Mouse (Mus musculus): ENCODE data around the gene Trmt1. TPM values are rescaled to one million over a fixed set of nuclear protein-coding genes. Genes with fewer than 3 reads are reported as not detected.
A peak's percentile ranks its signal among the peaks of the same experiment; 100 is the strongest.
"Not testable (repeated sequence)": the region's sequence is repeated elsewhere in the genome, so short reads cannot be mapped to it uniquely, and the experiment has no call there.

The Trmt1 gene
- total RNA-seq, 2 experiments from 2014 or later = 39.8 to 43.3 TPM

DNA sequence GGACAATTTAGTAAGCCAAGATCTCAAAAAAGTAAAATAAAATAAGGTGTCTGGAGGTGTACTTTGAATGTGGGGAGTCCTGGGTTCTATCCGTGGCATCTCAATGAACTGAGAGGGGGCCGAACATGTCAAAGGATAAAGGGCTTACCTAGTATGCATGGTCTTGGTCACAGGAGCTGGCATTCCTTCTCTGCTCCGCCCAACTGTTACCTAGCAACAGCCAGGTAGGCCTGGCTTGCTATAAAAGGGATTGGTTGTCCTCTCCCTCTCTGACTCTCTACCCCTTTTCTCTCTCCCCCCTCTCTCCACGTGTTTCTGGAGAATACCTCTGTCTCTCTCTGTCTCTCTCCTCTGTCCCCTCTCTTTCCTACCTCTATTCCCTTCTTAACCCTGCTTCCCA, 28.4 kb upstream of the Trmt1 start:
- no peak for DNase-seq
- intact Hi-C loops (cut with DNase I) = no loop called here

GRCm38 (mm10) chr8:84658951-84659350, 27.2 kb upstream of the Trmt1 start:
- intact Hi-C loops (cut with DNase I) = no loop called here

DNA sequence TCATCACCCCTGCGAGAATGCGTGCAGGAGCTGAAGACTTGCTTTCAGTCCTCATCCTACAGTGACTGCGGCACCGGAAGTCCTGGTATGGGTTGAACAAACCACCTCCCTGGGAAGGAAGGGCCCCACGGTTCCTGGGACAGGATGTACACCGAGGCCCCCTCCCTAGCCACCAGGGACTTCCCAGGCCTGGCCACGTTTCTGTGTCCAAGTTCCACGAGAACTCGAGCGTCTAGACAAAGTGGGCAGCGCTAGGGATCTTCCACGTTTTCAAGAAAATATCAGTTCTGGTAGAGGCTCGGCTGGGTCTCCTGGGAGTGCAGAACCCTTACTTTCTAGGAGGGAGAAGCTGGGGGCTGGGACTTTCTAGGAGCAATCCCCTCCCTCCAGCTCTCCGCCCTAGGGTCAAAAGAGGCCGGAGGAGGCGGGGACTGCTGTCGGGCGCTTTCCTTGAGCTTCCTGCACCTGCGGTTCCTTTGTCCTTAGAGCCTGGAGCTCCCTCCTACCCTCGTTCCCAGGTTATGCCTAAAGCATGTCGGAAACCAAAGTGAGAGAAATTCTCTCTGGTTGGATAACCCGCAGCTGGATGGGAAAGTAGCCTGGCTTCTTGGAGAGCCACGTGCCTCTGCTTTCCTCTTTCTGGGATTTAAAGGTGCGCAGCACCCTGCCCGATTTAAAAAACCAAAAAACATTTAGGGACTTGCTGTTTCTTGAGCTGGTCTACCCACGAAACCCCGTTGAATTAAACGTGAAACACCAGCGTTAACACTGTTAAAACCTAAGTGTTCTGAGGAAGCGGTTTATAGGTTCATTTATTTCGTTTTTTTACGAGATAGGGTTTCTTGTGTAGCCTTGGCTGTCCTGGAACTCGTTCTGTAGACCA, 25.9 kb upstream of the Trmt1 start:
- intact Hi-C loops (cut with DNase I) = loop anchor here (2.0 to 5.0 kb wide), 2 partner anchors 21 to 42 kb away; partner anchors contain the start of gene Lyl1
- DNase-seq = peak; percentile 38 to 43

More at GRCm38 (mm10) chr8:84658951-84659350, 27.2 kb upstream of the Trmt1 start:
- DNase-seq = no peak

DNA sequence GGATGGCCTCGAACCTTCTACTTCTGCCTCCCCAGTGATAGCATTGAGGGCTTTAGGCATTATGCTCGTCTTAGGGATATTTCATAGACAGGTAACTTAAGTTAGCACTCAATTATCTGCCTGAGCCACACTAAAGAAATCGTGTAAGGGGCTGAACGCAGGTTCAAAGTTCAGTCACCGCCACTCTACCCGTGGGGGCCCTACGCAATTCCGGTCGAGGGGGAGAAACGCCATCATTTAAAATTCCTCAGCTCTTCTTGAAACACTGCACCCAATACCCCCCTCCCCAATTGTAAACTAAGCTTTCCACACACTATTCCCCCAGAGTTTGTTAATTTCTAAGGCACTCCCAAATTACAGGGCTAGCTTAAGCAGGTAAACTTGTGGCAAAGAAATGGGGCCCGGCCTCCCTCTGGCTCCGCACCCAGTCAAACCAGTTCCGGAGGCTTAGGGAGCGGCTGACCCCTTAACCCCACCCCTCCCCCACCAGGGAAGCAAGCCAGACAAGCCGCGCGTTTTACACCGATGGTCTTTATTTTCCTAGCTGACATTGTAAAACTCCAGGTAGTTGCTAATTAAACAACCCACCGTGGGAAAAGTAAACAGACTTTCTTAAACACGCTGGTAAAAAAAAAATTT, 25.2 kb upstream of the Trmt1 start:
- DNase-seq = peak in 1 of 2 experiments; percentile 45
- intact Hi-C loops (cut with DNase I) = loop anchor here (2.0 to 5.0 kb wide), 2 partner anchors 22 to 41 kb away; partner anchors contain the start of gene Lyl1

- peak; percentile 89 to 92 for DNase-seq
- intact Hi-C loops (cut with DNase I) = loop anchor here (2.0 to 5.0 kb wide), 2 partner anchors 23 to 41 kb away; partner anchors contain the start of gene Lyl1
Observed at GRCm38 (mm10) chr8:84661458-84661871, 24.6 kb upstream of the Trmt1 start.

DNA sequence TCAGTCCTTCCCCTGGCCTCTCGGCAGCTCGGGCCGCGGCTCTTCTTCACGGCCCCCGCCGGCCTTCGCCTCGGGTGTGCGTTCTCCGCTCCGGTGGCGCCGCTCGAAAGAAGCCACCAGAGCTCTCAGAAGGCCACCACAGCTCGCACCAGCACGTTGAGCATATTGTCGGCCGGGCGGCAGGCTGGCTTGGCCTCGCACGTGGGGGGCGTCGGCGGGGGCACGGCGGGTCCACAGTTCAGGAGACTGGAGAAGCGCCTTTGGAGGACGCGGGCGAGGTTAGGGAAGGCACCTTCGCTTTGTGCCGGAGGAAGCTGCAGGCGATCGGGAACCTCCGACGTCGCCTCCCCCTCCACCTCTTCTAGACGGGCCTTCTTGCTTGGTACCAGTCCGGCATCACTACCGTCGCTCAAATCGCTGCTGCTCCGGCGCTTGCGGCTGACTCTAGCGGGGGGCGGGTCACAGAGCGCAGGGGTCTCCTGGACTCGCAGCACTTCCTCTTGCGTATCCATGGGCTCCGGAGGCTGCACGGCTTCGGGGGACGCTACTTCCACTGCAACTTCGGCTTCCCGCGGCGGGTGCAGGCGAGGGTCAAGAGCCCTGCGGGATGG, 24.0 kb upstream of the Trmt1 start:
- intact Hi-C loops (cut with DNase I) = loop anchor here (2.0 to 5.0 kb wide), 2 partner anchors 23 to 40 kb away; partner anchors contain the start of gene Lyl1
- DNase-seq = peak in 1 of 2 experiments; percentile 58

DNA sequence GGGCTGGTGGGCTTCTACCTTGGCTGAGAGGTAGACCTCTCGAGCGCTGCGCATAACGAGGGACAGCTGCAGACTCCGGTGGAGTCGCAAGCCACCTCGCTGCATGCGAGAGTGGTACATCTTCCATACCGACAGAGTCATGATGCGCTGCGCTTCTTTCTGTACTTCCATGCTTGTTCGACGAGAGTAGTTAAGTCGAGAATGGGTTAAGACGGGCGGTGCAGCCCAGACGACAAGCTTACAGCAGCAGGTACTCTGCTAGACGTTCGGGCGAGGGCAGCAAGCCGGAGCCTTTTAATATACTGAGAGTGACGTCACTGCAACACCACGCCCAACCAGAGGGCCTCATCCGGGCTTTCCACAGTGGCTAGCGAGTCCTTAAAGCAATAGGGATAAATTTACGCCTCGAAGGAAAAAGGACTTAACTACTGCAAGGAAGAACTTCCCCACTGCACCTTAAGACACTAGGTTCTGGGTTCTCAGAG, 23.5 kb upstream of the Trmt1 start, which contains the start of gene Ier2:
Ier2 (minus strand) TSS at position 272 of the 485 bp plus-strand sequence.
- DNase-seq = peak; percentile 91 to 93

DNA sequence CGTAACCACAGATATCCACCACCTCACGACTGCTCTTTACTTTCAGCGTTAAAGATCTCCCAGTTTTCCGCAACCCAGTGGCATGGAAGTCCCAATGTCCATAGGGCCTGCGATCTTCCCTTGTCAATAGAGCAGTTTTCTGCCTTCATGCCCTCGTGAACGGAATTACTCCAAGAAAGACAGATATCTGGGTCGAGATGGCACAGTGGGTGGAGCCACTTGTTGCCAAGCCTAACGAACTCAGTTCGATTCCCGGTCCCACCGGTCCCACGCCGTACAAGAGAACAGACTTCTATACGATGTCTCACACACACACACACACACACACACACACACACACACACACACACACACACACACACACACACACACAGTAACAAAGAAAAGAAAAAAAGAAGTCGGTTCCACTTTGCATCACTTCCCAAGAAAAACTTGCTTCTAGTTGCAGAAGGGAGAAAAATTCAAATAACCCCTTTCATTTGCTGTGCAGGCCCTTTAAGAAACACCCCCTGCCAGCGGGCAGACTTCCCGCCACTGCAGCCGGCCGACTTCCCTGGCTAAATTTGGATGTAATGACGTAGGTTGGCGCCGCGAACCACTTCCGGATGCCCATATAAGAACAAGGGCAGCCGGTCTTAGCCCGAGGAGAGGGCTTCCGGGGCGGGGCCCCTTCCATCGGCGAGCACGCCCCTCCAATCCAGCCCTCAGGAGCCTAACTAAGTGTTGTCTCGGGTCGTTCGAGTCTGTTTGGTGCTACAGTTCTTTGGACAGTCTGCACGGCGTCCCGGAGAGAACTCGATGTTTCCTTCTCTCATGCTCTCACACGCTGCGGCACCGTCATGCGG, 22.4 kb upstream of the Trmt1 start:
- intact Hi-C loops (cut with DNase I) = loop anchor here (5.0 kb wide), 1 partner anchor 39 kb away; the partner anchor contains the start of gene Lyl1

More for the DNA sequence above, 23.5 kb upstream of the Trmt1 start, which contains the start of gene Ier2:
- intact Hi-C loops (cut with DNase I) = loop anchor here (5.0 kb wide), 1 partner anchor 40 kb away; the partner anchor contains the start of gene Lyl1

DNA sequence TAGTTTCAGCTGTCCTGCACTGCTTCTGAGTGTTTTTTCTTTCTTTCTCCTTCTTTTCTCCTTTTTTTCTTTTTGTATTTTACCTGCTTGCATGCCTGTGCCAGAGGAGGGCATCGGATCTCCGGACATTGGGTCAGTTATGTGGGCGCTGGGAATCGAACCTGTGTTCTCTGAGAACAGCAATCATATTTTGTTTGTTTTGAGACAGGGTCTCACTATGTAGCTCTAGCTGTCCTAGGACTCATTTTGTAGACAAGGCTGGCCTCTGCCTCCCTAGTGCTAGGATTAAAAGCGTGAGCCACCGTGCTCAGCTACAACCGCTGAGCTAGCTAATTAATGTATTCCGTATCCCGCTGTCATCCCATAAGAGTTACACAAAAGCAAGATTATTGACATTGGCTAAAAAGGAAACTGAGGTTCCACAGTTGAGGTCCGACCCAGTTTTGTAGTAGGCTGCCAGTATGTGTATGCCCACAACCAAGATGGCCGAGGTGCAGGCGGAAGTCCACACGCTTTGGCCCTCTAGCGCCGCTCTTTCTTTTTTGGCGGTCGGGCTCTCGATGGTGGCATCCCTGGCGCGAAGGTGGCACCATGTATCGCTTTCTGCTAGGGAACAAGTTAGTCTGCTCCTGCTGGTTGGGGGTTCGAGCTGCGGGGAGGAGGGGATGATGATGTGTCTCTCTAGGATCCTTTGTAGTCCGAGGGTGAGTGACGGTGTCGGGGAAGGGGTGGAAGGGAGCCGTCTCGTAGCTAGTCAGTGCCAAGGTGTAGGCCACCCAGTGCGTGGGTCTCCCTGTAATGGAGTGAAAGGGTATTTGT, 21.3 kb upstream of the Trmt1 start:
- DNase-seq = peak; percentile 68 to 72
- intact Hi-C loops (cut with DNase I) = loop anchor here (5.0 kb wide), 1 partner anchor 38 kb away; the partner anchor contains the start of gene Lyl1

More for the DNA sequence above, 22.4 kb upstream of the Trmt1 start:
- peak; percentile 98 for DNase-seq

DNA sequence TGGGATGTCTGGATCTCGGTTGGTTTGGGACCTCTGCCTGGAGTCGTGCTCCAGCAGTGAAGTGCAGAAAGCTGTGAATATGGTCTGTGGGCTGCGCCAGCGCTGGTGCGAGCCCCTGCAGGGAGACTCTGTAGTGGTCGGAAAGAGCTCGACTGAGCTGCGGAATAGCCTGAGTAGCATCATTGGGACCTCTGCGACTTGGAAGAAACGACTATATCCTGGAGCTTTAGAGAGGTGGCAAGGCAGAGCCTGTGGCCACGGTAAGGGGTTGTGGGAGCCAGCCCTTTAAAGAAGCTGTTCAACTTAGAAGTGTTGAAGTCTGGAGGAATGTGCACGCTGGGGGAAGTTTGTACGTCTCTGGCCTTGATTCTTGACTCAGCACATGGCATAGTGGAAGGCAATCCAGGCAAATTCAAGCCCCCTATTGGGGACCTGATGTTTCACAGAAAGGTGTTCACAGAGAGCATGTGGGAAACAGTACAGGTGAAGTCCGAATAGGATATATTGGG, 20.7 kb upstream of the Trmt1 start:
- intact Hi-C loops (cut with DNase I) = no loop called here
- no peak for DNase-seq

- DNase-seq = no peak
- intact Hi-C loops (cut with DNase I) = no loop called here
Observed at GRCm38 (mm10) chr8:84668081-84668480, 18.0 kb upstream of the Trmt1 start.

DNA sequence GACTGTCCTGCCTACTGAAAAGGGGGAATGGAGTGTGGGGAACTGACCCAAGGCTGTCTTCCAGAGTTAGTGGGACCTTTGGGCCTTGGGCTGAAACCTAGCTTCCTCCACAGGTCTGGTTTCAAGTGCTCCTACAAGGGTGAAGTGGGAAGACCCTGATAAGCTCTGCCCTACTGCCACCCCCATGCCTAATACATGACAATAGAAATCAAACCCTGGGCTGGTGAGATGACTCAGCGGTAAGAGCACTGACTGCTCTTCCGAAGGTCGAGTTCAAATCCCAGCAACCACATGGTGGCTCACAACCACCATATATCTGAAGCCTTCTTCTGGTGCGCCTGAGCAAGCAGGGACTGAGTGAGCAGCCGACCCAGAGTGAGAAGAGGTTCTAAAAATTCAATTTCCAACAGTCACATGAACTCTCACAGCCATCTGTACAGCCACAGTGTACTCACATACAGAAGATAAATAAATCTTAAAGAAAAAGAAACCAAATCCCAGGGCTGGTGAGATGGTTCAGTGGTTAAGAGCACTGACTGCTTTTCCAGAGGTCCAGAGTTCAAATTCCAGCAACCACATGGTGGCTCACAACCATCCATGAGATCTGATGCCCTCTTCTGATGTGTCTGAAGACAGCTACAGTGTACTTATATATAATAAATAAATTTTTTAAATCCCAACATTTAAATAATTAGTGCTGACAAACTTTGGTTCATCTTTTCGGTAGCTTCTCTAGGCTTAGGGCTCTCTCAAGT, 17.2 kb upstream of the Trmt1 start:
- intact Hi-C loops (cut with DNase I) = no loop called here
- DNase-seq = no peak

GRCm38 (mm10) chr8:84670295-84671006, 15.7 kb upstream of the Trmt1 start:
- intact Hi-C loops (cut with DNase I) = loop anchor here (2.0 kb wide), 1 partner anchor 14 kb away; no protein-coding TSS in a partner anchor
- not testable (repeated sequence) for DNase-seq

DNA sequence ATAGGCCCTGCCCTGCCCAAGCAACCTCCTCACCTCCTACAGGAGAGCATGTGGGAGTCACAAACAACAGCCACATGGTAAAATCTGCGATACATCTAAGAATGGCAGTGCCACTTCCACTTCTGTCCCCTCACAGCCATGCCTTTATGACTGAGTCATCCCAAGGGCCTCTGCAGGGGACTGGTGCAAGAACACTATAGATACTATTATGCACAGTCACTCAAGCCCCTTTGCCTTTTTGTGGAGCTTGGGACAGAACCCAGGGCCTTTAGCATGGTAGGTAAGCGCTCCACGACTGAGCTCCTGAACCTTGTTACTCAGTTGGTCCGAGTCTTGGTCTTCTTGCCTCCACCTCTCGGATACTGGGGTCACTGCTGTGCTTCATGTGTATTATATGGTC, 8.8 kb upstream of the Trmt1 start:
- intact Hi-C loops (cut with DNase I) = no loop called here
- DNase-seq = no peak

- intact Hi-C loops (cut with DNase I) = no loop called here
Observed at GRCm38 (mm10) chr8:84681476-84681875, 4.6 kb upstream of the Trmt1 start.

DNA sequence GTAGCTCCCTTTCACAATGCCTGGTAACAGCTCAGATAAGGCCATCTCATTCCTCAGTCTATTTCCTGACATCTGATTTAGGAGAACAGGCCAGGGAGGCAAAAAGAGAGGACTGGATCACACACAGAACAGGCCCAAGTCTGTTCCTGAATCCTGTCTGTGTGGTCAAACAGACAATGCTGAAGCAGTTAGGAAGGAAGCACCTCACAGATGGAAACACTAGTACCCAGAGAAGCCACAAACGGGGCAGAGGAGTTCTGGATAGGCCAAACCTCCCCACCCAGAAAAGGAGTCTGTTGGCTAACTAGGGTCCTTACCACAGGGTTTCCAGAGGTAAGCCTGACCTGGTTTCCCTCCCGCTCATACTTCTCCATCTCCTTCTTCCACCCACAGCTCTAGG, 3.9 kb upstream of the Trmt1 start:
- intact Hi-C loops (cut with DNase I) = no loop called here
- DNase-seq = no peak

More at GRCm38 (mm10) chr8:84681476-84681875, 4.6 kb upstream of the Trmt1 start:
- no peak for DNase-seq

- no peak for DNase-seq
- intact Hi-C loops (cut with DNase I) = loop anchor here (2.0 kb wide), 1 partner anchor 14 kb away; no protein-coding TSS in a partner anchor
Observed at GRCm38 (mm10) chr8:84684537-84684936, 1.6 kb upstream of the Trmt1 start.

Measured in gastrocnemius, postnatal 36 days (tissue).